ENCODE assay signal across 21 mouse cellular contexts in genomic region chr9:97474896-97475295, GRCm38 (mm10).
A peak's percentile ranks its signal among the peaks of the same experiment; 100 is the strongest.
DNase-seq lines count a peak whose midpoint lies in the region; ATAC-seq lines count a peak whose summit lies in the region.
"Had no signal": no experiment of that assay in that cellular context is flagged by ENCODE, and none has a peak within 500 bp of the region (broad histone marks: within the 10 kb centered on the region; RNA-seq: fewer than 3 reads in every experiment).

No protein-coding gene starts in this region.

- H3K4me2 ChIP-seq in heart, embryonic 12.5 days = no peak overlapping the region
- no peak overlapping the region for H3K4me2 ChIP-seq in neural tube, embryonic 13.5 days
- H3K4me2 ChIP-seq: heart, embryonic 15.5 days; hindbrain, embryonic 15.5 days; limb, embryonic 12.5 days; liver, embryonic 13.5 days; midbrain, embryonic 13.5 days had no signal

- H3K27ac ChIP-seq in heart, embryonic 12.5 days (ENCODE audit: poor library complexity, severe bottlenecking) = no peak overlapping the region
- peak overlapping the region; percentile 38; the same call in 1 of the 2 replicates for H3K27ac ChIP-seq in neural tube, embryonic 13.5 days (replicated peaks)
- H3K27ac ChIP-seq: forebrain, embryonic 10.5 days; heart, embryonic 15.5 days; hindbrain, embryonic 15.5 days; limb, embryonic 12.5 days; liver, embryonic 13.5 days; midbrain, embryonic 13.5 days; stomach, postnatal 0 days had no signal

- 86% methylated on average over 6 of the region's 6 CpGs for WGBS in heart, embryonic 12.5 days
- WGBS in neural tube, embryonic 13.5 days = 95% methylated on average over 6 of the region's 6 CpGs

- no peaks in the 10 kb centered on the region for H3K27me3 ChIP-seq in heart, embryonic 12.5 days (replicated peaks)
- no peaks in the 10 kb centered on the region for H3K27me3 ChIP-seq in neural tube, embryonic 13.5 days
- H3K27me3 ChIP-seq: heart, embryonic 15.5 days; hindbrain, embryonic 15.5 days; limb, embryonic 12.5 days; liver, embryonic 13.5 days; midbrain, embryonic 13.5 days had no signal

- H3K4me1 ChIP-seq in heart, embryonic 12.5 days (replicated peaks) = no peaks in the 10 kb centered on the region
- peaks cover 30% of the 10 kb centered on the region for H3K4me1 ChIP-seq in neural tube, embryonic 13.5 days (replicated peaks)
- H3K4me1 ChIP-seq: heart, embryonic 15.5 days; limb, embryonic 12.5 days; liver, embryonic 13.5 days had no signal

- no peak overlapping the region for H3K9ac ChIP-seq in heart, embryonic 12.5 days
- H3K9ac ChIP-seq in neural tube, embryonic 13.5 days = no peak overlapping the region
- H3K9ac ChIP-seq: forebrain, postnatal 0 days; heart, embryonic 15.5 days; hindbrain, embryonic 15.5 days; limb, embryonic 12.5 days; liver, embryonic 13.5 days; midbrain, embryonic 13.5 days had no signal

- H3K4me3 ChIP-seq in heart, embryonic 12.5 days = no peak overlapping the region
- H3K4me3 ChIP-seq in neural tube, embryonic 13.5 days = no peak overlapping the region
- H3K4me3 ChIP-seq: forebrain, embryonic 10.5 days; heart, embryonic 15.5 days; hindbrain, embryonic 15.5 days; limb, embryonic 12.5 days; liver, embryonic 13.5 days; midbrain, embryonic 13.5 days had no signal

- DNase-seq in heart, adult 18-20 months = peak; percentile 23 to 49
- peak; percentile 20 for DNase-seq in kidney, postnatal 10 days
- DNase-seq in kidney, postnatal 25 days = no peak
- DNase-seq in neural tube, embryonic 10.5 days (ENCODE audit: extremely low spot score, low spot score) = no peak
- DNase-seq in frontal cortex, adult 2 months (ENCODE audit: extremely low spot score in 1 of 2, low spot score in 1 of 2) = no peak
- DNase-seq: cerebellum, adult 18-20 months; cerebellum, postnatal 25 days; embryo, embryonic 11 days; forebrain, postnatal 0 days; kidney, adult 18-20 months; liver, embryonic 13.5 days; right cerebral cortex, postnatal 4 days had no signal

- H3K36me3 ChIP-seq in heart, embryonic 12.5 days = no peaks in the 10 kb centered on the region
- no peaks in the 10 kb centered on the region for H3K36me3 ChIP-seq in neural tube, embryonic 13.5 days
- H3K36me3 ChIP-seq: forebrain, embryonic 10.5 days; heart, embryonic 15.5 days; hindbrain, embryonic 15.5 days; limb, embryonic 12.5 days; liver, embryonic 13.5 days; midbrain, embryonic 13.5 days had no signal

- H3K9me3 ChIP-seq in heart, embryonic 12.5 days (replicated peaks) = no peaks in the 10 kb centered on the region
- H3K9me3 ChIP-seq in neural tube, embryonic 13.5 days = no peaks in the 10 kb centered on the region
- H3K9me3 ChIP-seq: forebrain, embryonic 10.5 days; heart, embryonic 15.5 days; hindbrain, embryonic 15.5 days; limb, embryonic 12.5 days; liver, embryonic 13.5 days; midbrain, embryonic 13.5 days had no signal

- no peak for ATAC-seq in heart, embryonic 12.5 days (ENCODE audit: insufficient number of reproducible peaks, low FRiP score)
- no peak for ATAC-seq in neural tube, embryonic 13.5 days (ENCODE audit: low read depth)
- ATAC-seq: forebrain, postnatal 0 days; lung, postnatal 0 days; midbrain, embryonic 13.5 days had no signal

Comparison
In these comparisons a context has a peak if more than half of its experiments do, and no peak if none do; other contexts are left out.
1. DNase-seq: peak in heart, adult 18-20 months (2 of 2) and kidney, postnatal 10 days (single experiment); none in kidney, postnatal 25 days (0 of 2), neural tube, embryonic 10.5 days (single experiment) and frontal cortex, adult 2 months (0 of 2).